Mouse (Mus musculus) myocyte (in vitro differentiated cells): ENCODE data around the gene Gm5475. TPM values are rescaled to one million over a fixed set of nuclear protein-coding genes. Genes with fewer than 3 reads are reported as not detected.

Source experiments
- H3K27me3 ChIP-seq: one replicate; pipeline ENCODE4 v1.6.1; 2011; ENCODE audit not compliant: control insufficient read depth, insufficient read depth, insufficient read length
- H3K36me3 ChIP-seq: one replicate; pipeline ENCODE4 v1.6.1; 2011; ENCODE audit not compliant: control insufficient read depth, insufficient read depth
- H3K4me2 ChIP-seq: one replicate; pipeline ENCODE4 v1.6.1; 2011; ENCODE audit warnings: low read depth, control low read depth
- H3K4me3 ChIP-seq: one replicate; pipeline ENCODE4 v1.5.1; 2011; ENCODE audit warnings: mild to moderate bottlenecking, control low read depth, moderate library complexity
- H3K79me2 ChIP-seq: one replicate; pipeline ENCODE4 v1.6.1; 2011; ENCODE audit not compliant: control insufficient read depth, insufficient read depth
- H3ac ChIP-seq: one replicate; pipeline ENCODE4 v1.6.1; 2011; ENCODE audit not compliant: control insufficient read depth, insufficient read length
- CEBPB ChIP-seq: IDR thresholded peaks from 2 replicates; pipeline ENCODE4 v1.6.1; 2011; ENCODE audit warnings: mild to moderate bottlenecking, moderate library complexity; ENCODE audit not compliant: poor library complexity, insufficient read depth, severe bottlenecking
- E2F4 ChIP-seq: IDR thresholded peaks from one replicate; pipeline ENCODE4 v1.6.1; 2011; ENCODE audit warnings: mild to moderate bottlenecking, control low read depth, moderate library complexity; ENCODE audit not compliant: insufficient read depth
- MAX ChIP-seq: IDR thresholded peaks from one replicate; pipeline ENCODE4 v1.6.1; 2011; ENCODE audit warnings: low read depth, mild to moderate bottlenecking, control low read depth
- MYOD1 ChIP-seq, 3 experiments: IDR thresholded peaks; one replicate each; pipeline ENCODE4 v1.6.1; 2011; ENCODE audit warnings: control low read depth in 2 of 3, low read depth in 2 of 3, mild to moderate bottlenecking in 2 of 3, moderate library complexity in 1 of 3; ENCODE audit not compliant: insufficient read length in 2 of 3, control insufficient read depth in 1 of 3
- MYOG ChIP-seq, 3 experiments: IDR thresholded peaks; one replicate each; pipeline ENCODE4 v1.6.1; 2011; ENCODE audit warnings: control low read depth in 2 of 3, low read depth in 2 of 3, mild to moderate bottlenecking in 2 of 3; ENCODE audit not compliant: insufficient read length in 2 of 3, control insufficient read depth in 1 of 3, insufficient read depth in 1 of 3
- POLR2A ChIP-seq: IDR thresholded peaks from one replicate; pipeline ENCODE4 v1.6.1; 2011; ENCODE audit warnings: low read depth, mild to moderate bottlenecking, control low read depth, moderate library complexity; ENCODE audit not compliant: insufficient read length
- POLR2AphosphoS2 ChIP-seq: IDR thresholded peaks from one replicate; pipeline ENCODE4 v1.6.1; 2011; ENCODE audit warnings: low read depth, control low read depth; ENCODE audit not compliant: insufficient read length
- REST ChIP-seq: IDR thresholded peaks from one replicate; pipeline ENCODE4 v1.6.1; 2011; ENCODE audit warnings: mild to moderate bottlenecking, control low read depth, moderate library complexity; ENCODE audit not compliant: insufficient read depth, insufficient read length
- SRF ChIP-seq: IDR thresholded peaks from one replicate; pipeline ENCODE4 v1.6.1; 2011; ENCODE audit warnings: low read depth; ENCODE audit not compliant: control insufficient read depth, insufficient read length
- TCF12 ChIP-seq: IDR thresholded peaks from one replicate; pipeline ENCODE4 v1.6.1; 2011; ENCODE audit warnings: mild to moderate bottlenecking, control low read depth; ENCODE audit not compliant: poor library complexity, insufficient read depth, severe bottlenecking
- TCF3 ChIP-seq: IDR thresholded peaks from one replicate; pipeline ENCODE4 v1.6.1; 2011; ENCODE audit warnings: low read depth, control low read depth; ENCODE audit not compliant: insufficient read length
- USF1 ChIP-seq: IDR thresholded peaks from one replicate; pipeline ENCODE4 v1.6.1; 2011; ENCODE audit warnings: low read depth, mild to moderate bottlenecking, control low read depth, moderate library complexity
- polyA plus RNA-seq: library from polyadenylated mRNA; unstranded; fragments of >200 nt; fragmentation: generic; extraction: Trizol; gene quantifications from one replicate; pipeline ENCODE4 v1.2.1, GENCODE M21; 2012; ENCODE audit warnings: missing spikeins

Gene Gm5475
- polyA plus RNA-seq, 1 experiment: 0.05 TPM

DNA sequence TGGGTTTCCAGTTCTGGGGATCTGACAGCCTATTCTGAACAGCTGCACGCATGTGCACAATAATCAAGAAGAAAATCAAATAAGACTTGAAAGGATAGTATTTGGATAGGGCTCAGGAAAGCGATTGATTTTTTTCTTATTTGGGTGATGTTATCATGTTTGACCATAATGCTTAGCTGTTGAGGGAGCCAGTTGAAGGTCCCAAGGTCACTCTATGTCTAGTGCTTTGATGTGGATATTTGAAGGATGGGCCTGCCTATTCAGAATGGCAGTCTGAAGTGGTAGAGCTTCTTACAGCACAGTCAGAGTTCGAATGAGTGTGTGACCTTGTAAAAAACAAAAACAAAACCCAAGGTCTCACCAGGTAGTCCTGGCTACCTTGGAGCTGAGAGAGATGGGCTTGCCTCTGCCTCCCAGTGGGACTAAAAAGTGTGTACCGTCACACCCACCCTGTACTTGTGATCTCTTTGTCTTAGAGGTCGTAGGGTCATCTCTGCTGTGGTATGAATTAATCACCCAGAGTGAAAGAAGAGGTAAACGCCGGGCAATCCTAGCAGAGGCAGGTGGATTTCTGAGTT lies 52.1 kb downstream of the Gm5475 start:
- H3K79me2 ChIP-seq: no peaks in the 10 kb centered on the region
- no peak overlapping the region for H3ac ChIP-seq
- H3K4me3 ChIP-seq: no peak overlapping the region
- no peaks in the 10 kb centered on the region for H3K27me3 ChIP-seq
- H3K36me3 ChIP-seq: peaks cover 21% of the 10 kb centered on the region
- H3K4me2 ChIP-seq: no peak overlapping the region
- no peak for TF ChIP-seq REST
- no peak for TF ChIP-seq MYOG (IDR thresholded peaks at IDR 0.05; ENCODE audit: control insufficient read depth in 1 of 3, insufficient read depth in 1 of 3, insufficient read length in 2 of 3, low read depth in 2 of 3)
- no peak for TF ChIP-seq POLR2A
- TF ChIP-seq USF1: no peak
- no peak for TF ChIP-seq MAX
- TF ChIP-seq CEBPB: no peak
- no peak for TF ChIP-seq SRF
- TF ChIP-seq TCF3: no peak
- TF ChIP-seq MYOD1 (IDR thresholded peaks at IDR 0.05; ENCODE audit: control insufficient read depth in 1 of 3, insufficient read length in 2 of 3, low read depth in 2 of 3): no peak
- TF ChIP-seq TCF12: no peak
- no peak for TF ChIP-seq E2F4
- TF ChIP-seq POLR2AphosphoS2: no peak

Other genes starting within 250 kb of the Gm5475 start
- 21.9 TPM for gene Atf1, start 194.3 kb upstream of the Gm5475 start, polyA plus RNA-seq
- not detected for gene Tmprss12, start 141.3 kb upstream of the Gm5475 start, polyA plus RNA-seq
- gene Mettl7a1, start 118.0 kb upstream of the Gm5475 start, polyA plus RNA-seq: 9.4 TPM
- gene Mettl7a3, start 87.2 kb upstream of the Gm5475 start, polyA plus RNA-seq: not detected
- not detected for gene Methig1, start 69.0 kb upstream of the Gm5475 start, polyA plus RNA-seq
- not detected for gene Mettl7a2, start 68.9 kb upstream of the Gm5475 start, polyA plus RNA-seq
- gene Higd1c, start 57.6 kb upstream of the Gm5475 start, polyA plus RNA-seq: not detected
- 48.2 TPM for gene Slc11a2, start 2.9 kb downstream of the Gm5475 start, polyA plus RNA-seq
- gene Letmd1, start 46.9 kb downstream of the Gm5475 start, polyA plus RNA-seq: 24.8 TPM
- 9.2 TPM for gene Csrnp2, start 73.3 kb downstream of the Gm5475 start, polyA plus RNA-seq
- gene Tfcp2, start 129.9 kb downstream of the Gm5475 start, polyA plus RNA-seq: 15.0 TPM
- gene Pou6f1, start 177.8 kb downstream of the Gm5475 start, polyA plus RNA-seq: 7.7 TPM
- gene Dazap2, start 193.2 kb downstream of the Gm5475 start, polyA plus RNA-seq: 154 TPM
- 2.0 TPM for gene Smagp, start 214.8 kb downstream of the Gm5475 start, polyA plus RNA-seq
- not detected for gene Bin2, start 247.4 kb downstream of the Gm5475 start, polyA plus RNA-seq